Mouse (Mus musculus): Measurements from ENCODE around the gene Mcrip1. TPM values are rescaled to one million over a fixed set of nuclear protein-coding genes. Genes with fewer than 3 reads are reported as not detected.
"Not testable (repeated sequence)": the region's sequence is repeated elsewhere in the genome, so short reads cannot be mapped to it uniquely, and the experiment has no call there.

The Mcrip1 gene
- total RNA-seq (2015): 71.6 and 75.3 TPM in 2 replicates
- total RNA-seq (2017): 24.2 and 25.8 TPM in 2 replicates

- peak; percentile 80 for ATAC-seq (replicated peaks; ENCODE audit: poor library complexity)
Measured at GRCm38 (mm10) chr11:120549168-120549945, at the start of gene Mcrip1. Gene Mcrip1 (minus strand): TSS chr11:120549727.

- no peak for ATAC-seq (replicated peaks; ENCODE audit: poor library complexity)
Measured at GRCm38 (mm10) chr11:120598990-120599549, 49.5 kb upstream of the Mcrip1 start.

- ATAC-seq (replicated peaks; ENCODE audit: poor library complexity): peak; percentile 93
Measured at GRCm38 (mm10) chr11:120598283-120598989, 48.9 kb upstream of the Mcrip1 start, which contains the start of the genes Alyref and Anapc11. Gene Alyref (minus strand): TSS chr11:120598365. Gene Anapc11 (plus strand): TSS chr11:120598421.

DNA sequence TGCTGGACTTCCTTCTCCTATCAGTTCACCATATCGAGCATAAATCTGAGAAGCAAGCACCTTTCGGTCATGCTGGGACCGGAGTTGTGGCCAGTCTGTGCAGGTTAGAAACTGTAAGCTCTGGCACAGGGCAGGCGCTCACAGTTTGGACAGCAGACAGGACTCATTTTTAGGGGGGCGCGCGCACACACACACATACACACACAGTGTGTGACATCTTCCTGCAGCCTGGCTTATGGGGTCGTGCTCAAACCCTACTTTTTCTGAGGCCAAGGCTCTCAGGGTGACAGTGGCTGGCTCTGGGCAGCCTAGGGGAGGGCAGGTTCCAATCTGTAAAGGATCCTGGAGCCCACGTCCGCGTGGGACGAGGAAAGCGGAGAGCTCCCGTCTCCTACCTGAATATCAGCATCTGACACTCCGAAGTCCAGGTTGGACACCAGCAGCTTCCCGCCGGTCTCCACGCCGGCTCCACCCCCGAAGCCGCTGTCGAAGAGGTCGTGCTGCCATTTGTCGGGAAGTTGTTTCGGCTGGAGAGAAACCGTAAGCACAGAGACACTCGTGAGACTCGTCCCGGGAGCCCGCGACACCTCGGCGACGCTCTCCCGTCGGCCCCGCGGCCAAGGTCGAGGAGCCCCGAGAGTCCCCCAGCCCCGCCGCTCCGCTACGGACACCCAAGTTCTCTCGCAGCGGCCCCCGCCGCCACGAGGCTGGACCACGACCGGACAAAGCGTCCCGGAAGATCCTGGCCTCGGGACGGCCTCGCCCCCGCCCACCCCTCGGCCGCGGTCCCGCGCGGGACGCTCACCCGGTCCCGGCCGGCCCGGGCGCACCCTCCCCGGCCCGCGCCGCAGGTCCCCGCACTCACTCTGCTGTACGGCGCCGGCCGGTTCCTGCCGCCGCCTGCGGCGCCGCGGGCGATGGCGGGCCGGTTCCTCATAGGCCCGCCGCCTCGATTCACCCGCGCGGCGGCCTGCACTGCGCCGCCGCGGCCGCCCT is 48.0 kb upstream of the Mcrip1 start:
- ATAC-seq (replicated peaks; ENCODE audit: poor library complexity): 0 out of 2 replicates have a peak, but pooled peaks have one; percentile 4

DNA sequence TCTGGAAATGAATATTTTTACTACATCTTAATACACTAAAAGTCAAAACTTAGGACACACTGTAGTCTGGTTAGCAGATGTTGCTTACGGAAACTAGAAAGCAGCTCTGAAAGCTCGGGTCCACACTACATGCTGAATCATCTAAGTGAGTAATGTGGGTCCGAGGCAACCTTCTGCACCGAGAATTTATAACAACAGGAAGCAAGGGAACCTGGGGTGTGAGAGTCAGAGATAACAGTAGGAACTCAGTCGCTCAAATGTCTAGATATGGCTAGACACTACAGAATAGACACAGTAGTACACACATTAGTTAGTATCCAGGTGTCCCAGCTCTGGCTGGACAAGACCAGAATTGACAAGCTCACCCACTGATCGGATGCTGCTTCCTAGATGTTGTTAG is 39.0 kb upstream of the Mcrip1 start:
- peak; percentile 81 for ATAC-seq (replicated peaks; ENCODE audit: poor library complexity)

DNA sequence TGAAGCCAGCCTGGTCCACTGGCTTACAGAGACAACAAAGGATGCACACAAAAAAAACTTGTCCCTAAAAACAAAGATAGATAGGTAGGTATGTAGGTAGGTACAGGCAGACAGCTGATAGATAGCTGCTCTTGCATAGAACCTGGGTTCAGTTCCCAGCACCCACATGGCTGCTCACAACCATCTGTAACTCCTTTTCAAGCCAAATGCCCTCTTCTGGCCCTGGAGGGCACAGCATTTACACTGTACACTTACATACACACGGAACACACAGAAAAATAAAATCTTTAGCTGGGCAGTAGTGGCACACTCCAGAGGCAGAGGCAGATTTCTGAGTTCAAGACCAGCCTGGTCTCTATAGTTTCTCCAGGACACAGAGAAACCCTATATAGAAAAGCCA is 34.4 kb upstream of the Mcrip1 start:
- no peak for ATAC-seq (replicated peaks; ENCODE audit: poor library complexity)

GRCm38 (mm10) chr11:120582982-120583293 is 33.4 kb upstream of the Mcrip1 start:
- ATAC-seq (replicated peaks; ENCODE audit: poor library complexity): not testable (repeated sequence)

DNA sequence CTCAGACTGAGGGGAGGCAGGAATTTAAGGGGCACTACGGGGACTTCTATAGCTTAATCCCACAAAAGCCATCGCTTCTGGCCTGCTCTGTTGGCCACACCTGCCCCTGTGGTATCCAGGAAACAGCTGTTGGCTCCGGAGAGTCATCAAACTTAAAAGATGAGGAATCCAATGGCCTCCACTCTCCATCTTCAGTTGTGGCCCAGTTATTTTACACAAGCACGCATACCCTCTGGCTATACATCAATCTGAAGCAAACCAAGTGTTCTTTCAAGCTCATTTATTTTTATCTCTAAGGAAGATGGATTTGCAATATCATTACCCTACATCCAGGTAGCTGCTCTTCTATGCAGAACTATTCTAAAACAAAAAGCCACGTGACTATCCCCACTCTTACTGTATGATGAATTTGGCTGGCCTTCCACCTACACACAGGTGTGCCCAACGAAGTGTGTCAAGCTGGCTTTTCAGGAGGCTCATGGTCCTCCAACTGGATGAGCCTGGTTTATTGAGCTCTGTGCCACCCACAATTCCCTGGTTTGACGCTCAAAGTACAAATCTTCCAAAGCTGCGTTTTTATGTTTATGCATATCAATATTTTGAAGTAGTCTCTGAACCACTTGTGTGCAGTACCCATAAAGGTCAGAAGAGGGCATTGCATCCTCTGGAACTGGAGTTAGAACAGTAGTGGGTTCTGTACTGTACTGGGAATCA is 32.9 kb upstream of the Mcrip1 start:
- ATAC-seq (replicated peaks; ENCODE audit: poor library complexity): peak; percentile 40

DNA sequence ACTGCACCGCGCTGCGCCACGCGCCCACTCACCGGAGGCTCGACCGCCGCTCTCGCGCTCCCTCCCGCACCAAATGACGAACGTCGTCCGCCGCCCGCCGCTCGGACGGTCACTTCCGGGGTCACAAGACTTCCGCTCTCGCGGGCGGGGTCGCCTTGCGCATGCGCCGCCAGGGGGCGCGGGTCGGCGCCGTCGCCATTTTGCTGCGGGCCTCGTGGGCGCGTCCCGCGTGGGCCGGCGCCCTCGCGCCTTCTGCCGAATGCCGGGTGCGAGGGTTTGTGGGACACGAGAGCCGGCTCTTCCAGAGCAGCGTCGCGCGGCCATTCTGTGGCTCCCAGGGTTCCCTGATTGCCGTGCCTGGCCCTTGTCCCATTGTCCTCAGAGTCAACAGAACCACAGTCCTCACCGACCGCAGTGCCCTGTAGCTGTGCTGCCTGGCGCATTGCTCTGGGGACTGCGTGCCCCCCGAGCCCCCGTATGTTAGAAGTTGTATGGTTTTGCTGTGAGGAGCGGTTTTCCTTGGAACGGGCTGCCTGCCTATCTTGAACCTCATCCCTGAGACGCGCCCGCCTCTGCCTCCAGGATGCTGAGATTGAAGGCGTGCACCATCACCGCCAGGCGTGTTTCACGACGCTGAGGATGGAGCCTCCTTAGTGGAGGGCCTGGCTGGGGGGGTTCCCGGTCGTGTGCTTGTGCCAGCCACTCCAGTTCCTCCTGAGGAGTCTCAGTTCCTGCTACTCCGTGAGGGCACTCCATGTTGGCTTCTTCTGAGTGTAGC is 32.2 kb upstream of the Mcrip1 start, which contains the start of gene Arhgdia:
Gene Arhgdia (minus strand): TSS at position 135 of the 778 bp plus-strand sequence.
- ATAC-seq (replicated peaks; ENCODE audit: poor library complexity): peak; percentile 50

- ATAC-seq (replicated peaks; ENCODE audit: poor library complexity): 0 out of 2 replicates have a peak, but pooled peaks have one; percentile 15
Measured at GRCm38 (mm10) chr11:120580871-120581331, 31.4 kb upstream of the Mcrip1 start.

DNA sequence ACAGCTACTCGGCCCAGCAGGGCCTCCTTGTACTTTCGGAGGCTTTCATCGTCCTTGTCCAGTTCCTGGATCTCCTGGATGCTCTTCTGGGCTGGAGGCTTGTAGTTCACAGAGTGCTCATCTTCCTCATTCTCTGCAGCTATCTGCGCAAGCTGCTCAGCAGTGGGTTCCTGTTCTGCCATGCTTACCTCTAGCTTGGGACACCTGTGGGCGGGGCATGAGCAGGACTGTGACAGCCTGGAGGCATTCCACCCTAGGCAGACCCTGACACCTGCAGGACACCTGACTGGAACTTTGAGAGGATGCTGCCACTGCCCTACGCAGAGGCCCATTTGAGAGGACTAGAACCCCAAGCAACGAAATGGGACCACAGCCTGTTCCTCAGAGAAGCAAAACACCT is 30.7 kb upstream of the Mcrip1 start:
- no peak for ATAC-seq (replicated peaks; ENCODE audit: poor library complexity)

GRCm38 (mm10) chr11:120579316-120580107 is 30.0 kb upstream of the Mcrip1 start:
- ATAC-seq (replicated peaks; ENCODE audit: poor library complexity): peak; percentile 36

DNA sequence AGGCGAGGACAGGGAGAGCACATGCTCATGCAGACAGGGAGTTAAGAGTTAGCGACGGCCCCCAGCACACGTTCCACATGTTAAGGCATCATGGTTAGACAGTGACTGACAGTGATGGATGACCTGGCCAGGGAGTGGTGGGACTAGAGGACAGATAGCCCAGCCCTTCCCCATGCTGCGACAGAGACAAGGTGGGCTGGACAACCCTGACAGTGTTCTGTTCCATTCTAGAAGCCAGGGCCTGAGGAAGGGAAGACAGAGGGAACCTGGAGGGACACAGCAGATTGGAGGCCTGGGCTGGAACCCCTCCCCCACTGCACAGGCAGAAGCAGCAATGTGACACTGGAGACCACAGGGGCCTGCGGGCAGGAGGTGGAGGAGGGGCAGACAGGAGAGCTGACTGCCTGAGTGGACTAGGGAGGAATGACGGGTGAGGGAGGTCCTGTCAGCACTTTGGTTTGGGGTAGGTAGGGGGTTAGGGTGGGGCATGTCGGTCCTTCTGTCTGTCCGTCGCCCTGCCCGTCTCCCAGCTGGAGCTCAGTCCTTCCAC is 29.2 kb upstream of the Mcrip1 start:
- ATAC-seq (replicated peaks; ENCODE audit: poor library complexity): no peak

DNA sequence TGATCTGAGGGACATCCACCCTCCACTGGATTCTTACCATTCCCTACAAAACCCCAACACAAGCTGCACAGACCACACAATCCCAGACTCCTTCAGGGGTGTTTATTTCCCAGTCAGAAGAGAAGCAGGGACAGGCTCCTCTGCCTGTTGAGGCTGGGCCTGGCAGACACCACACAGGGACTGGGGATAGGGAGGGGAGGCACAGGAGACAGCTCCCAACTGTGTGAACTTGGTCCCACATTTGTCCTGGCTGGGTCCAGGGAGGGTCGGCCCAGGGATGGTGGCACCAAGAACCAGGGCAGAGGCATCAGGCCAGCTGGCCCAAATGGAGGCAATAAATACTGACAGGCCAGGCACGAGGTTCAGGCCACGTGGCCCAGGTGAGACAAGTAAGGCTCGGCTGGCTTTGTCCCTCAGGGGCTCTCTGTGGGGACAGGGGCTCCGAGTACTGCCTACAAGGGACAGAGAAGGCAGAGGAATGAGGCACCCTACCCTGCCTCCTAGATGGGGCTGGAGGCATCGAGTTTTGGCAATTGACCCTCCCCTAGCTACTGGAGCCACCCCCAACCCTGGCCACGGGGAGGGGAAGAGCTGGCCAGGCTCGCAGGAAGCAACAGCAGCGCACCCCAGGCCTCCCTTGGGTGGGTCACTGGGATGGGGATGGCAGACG is 28.6 kb upstream of the Mcrip1 start:
- no peak for ATAC-seq (replicated peaks; ENCODE audit: poor library complexity)

DNA sequence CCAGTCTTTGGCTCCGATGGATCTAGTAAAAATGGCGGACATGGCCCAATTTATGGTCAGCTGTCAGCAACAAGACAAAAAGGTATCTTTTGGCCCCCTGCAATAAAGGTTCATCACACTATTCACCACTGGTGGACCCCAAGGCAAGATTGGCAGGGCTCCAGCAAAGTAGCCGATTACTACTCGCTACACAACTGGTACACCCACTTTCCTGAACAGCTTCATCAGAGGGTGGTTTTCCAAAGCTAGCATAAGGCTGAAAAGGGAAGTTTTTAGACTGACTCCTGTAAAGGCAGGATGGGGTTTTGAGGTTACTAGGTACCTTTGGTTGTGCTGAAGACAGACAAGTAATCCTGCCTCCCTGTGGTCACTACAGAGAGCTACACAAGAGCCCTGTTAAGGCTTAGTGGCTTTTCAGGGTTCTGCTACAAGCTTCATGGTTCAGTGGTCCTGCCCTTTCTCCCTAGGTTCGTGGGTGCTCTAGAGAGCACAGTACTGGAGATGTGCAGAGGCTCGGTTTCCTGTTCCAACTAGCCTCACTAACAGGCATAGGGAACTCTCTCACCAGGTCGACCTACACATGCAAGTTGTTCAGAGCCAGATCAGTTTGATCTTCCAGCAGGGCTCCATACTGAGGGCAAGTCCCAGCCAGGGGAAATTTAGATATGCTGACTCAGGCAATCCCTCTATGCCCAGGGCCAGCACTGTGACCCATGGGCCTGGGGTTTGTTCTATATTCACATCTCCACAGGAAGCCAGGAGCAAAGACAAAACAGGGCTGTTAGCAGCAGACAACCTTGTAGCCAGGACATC is 27.9 kb upstream of the Mcrip1 start:
- no peak for ATAC-seq (replicated peaks; ENCODE audit: poor library complexity)

GRCm38 (mm10) chr11:120576365-120576981 is 26.9 kb upstream of the Mcrip1 start:
- no peak for ATAC-seq (replicated peaks; ENCODE audit: poor library complexity)
